Mouse (Mus musculus) bone marrow, adult 2 months (tissue): ENCODE measurements around the gene Alox5ap. TPM values are rescaled to one million over a fixed set of nuclear protein-coding genes. Genes with fewer than 3 reads are reported as not detected.

Experiments used
- H3K27ac ChIP-seq: fragments of 200-500 bp; 2 replicates; pipeline ENCODE4 v1.5.1; 2012; ENCODE audit warnings: low read depth, mild to moderate bottlenecking, control low read depth, inconsistent platforms, low read length; ENCODE audit not compliant: control insufficient read depth, poor library complexity, insufficient read depth
- H3K4me1 ChIP-seq: fragments of 200-500 bp; 2 replicates; pipeline ENCODE4 v1.6.1; 2011; ENCODE audit warnings: low read length; ENCODE audit not compliant: control insufficient read depth, insufficient read depth
- H3K4me3 ChIP-seq: fragments of 200-500 bp; replicated peaks from 2 replicates; pipeline ENCODE3; 2011; ENCODE audit warnings: mild to moderate bottlenecking, low read depth, low read length, control low read depth; ENCODE audit not compliant: control insufficient read depth
- CTCF ChIP-seq: fragments of 200-500 bp; IDR thresholded peaks from 2 replicates; pipeline ENCODE4 v1.5.1; 2011; ENCODE audit warnings: low read length, control low read depth; ENCODE audit not compliant: control insufficient read depth, insufficient read depth
- POLR2A ChIP-seq: fragments of 200-500 bp; IDR thresholded peaks from 2 replicates; pipeline ENCODE4 v1.6.1; 2011; ENCODE audit warnings: low read depth, mild to moderate bottlenecking, control low read depth, low read length, borderline replicate concordance; ENCODE audit not compliant: control insufficient read depth
- WGBS: fragments of 180-500 bp; shearing (Covaris S2); methylation state at CpG from one replicate; pipeline ENCODE4 v1.1.7; 2018; 5-methylcytosine and 5-hydroxymethylcytosine counted together
- polyA plus RNA-seq: library from polyadenylated mRNA; stranded (reverse); fragments of >200 nt; gene quantifications from 2 replicates; pipeline ENCODE4 v1.2.4, GENCODE M21; 2011; ENCODE audit warnings: low replicate concordance; ENCODE audit not compliant: missing spikeins, insufficient read depth, insufficient read length

The Alox5ap gene
- polyA plus RNA-seq, 1 experiment: 287 TPM

DNA sequence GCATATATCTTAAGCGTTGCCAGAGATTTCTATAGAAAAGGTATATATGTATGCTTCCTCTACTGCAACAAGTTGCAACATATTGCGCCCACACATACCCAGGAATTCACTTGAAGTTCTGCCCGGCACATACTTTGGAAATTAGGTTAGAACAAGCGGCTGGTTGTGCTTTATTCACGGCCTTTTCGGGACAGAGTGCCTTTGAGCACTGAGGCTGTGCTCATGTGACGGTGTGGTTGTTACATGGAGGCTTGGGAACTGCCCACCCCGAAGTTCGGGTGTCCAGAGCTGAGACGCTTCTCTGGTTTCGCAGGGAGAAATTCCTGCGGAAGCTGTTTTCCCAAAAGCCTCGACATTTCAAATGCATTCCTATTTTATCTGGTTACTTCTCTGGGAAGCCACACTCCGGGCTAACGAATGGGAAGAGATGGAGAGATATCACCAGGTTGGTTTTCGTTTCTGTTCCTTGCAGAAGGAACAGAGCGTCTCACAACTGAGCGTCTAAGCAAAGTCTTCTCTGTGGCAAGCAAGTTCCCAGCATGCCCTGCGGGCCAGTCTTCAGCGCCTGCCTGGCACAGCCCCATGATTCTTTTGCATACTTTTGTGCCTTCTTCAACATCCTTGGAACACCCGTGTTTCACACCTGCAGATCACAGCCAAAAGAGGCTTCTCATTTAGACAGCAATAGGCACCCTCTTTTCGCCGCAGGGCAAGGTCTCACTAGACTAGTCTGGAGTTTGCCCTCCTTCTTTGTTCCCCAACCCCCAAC is 48.5 kb downstream of the Alox5ap start:
- Histone ChIP-seq H3K4me3 (no peak overlapping the region), H3K4me1 (no peaks in the 10 kb centered on the region), H3K27ac (no peak overlapping the region)
- WGBS: 66% methylated on average over 23 of the region's 23 CpGs
- no peak for TF ChIP-seq POLR2A
- TF ChIP-seq CTCF: no peak

GRCm38 (mm10) chr5:149314514-149315081 is 50.0 kb downstream of the Alox5ap start:
- TF ChIP-seq POLR2A: no peak
- TF ChIP-seq CTCF: no peak
- H3K27ac ChIP-seq: no peak overlapping the region
- 87% methylated on average over 12 of the region's 12 CpGs for WGBS

DNA sequence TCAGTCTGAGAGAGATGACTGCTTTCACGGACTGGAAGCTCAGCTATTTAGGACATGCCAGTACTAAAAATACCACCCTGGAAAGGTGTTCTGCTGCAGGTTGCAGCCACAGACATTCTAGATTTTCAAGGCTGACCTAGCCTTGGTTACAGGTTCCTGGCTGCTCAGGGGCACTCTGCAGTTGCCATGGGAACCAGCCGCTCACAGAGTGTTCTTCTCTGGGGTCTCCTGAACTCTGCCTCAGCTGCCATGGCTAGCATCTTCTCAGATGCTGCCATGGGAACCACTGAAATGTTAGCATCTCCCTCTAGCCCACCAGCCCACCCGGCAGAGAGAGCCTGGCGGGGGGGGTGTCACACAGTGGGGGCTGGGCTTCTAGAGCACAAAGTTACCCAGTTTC is 52.4 kb downstream of the Alox5ap start:
- TF ChIP-seq CTCF (no peak), POLR2A (no peak)
- H3K4me1 ChIP-seq: no peaks in the 10 kb centered on the region
- WGBS: 65% methylated on average over 4 of the region's 4 CpGs

More at GRCm38 (mm10) chr5:149314514-149315081, 50.0 kb downstream of the Alox5ap start:
- Histone ChIP-seq H3K4me1 (no peaks in the 10 kb centered on the region), H3K4me3 (no peak overlapping the region)

DNA sequence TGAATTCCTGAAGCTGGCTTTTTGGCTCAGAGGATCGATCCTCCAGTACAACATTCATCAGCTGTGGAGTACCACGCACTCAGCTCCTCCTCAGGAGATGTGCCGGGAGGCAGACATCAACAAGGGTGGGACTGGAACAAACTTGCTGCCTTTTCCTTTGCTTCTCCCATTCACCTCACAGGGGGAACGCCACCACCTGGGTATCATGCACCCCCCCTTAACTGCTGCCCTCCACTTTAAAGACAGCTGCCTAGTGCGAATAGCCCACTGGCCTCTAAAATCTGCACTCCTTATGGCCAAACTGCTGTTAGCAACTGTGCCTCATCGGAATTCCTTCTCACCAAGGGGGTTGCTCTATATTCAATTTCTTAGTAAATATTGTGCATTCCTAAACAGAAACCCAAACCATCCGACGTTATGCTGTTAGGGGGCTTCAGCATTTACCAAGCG is 55.3 kb downstream of the Alox5ap start:
- Histone ChIP-seq H3K4me1 (no peaks in the 10 kb centered on the region), H3K27ac (no peak overlapping the region), H3K4me3 (no peak overlapping the region)
- WGBS: 84% methylated on average over 9 of the region's 9 CpGs
- TF ChIP-seq POLR2A (no peak), CTCF (no peak)

More for the DNA sequence above, 52.4 kb downstream of the Alox5ap start:
- Histone ChIP-seq H3K4me3 (no peak overlapping the region), H3K27ac (no peak overlapping the region)

- Histone ChIP-seq H3K4me3 (no peak overlapping the region), H3K4me1 (no peaks in the 10 kb centered on the region), H3K27ac (no peak overlapping the region; the same call in 1 of the 2 replicates)
- TF ChIP-seq POLR2A (no peak), CTCF (no peak)
- WGBS: 22% methylated on average over 15 of the region's 15 CpGs
Observed at GRCm38 (mm10) chr5:149320534-149321482, 56.2 kb downstream of the Alox5ap start.

DNA sequence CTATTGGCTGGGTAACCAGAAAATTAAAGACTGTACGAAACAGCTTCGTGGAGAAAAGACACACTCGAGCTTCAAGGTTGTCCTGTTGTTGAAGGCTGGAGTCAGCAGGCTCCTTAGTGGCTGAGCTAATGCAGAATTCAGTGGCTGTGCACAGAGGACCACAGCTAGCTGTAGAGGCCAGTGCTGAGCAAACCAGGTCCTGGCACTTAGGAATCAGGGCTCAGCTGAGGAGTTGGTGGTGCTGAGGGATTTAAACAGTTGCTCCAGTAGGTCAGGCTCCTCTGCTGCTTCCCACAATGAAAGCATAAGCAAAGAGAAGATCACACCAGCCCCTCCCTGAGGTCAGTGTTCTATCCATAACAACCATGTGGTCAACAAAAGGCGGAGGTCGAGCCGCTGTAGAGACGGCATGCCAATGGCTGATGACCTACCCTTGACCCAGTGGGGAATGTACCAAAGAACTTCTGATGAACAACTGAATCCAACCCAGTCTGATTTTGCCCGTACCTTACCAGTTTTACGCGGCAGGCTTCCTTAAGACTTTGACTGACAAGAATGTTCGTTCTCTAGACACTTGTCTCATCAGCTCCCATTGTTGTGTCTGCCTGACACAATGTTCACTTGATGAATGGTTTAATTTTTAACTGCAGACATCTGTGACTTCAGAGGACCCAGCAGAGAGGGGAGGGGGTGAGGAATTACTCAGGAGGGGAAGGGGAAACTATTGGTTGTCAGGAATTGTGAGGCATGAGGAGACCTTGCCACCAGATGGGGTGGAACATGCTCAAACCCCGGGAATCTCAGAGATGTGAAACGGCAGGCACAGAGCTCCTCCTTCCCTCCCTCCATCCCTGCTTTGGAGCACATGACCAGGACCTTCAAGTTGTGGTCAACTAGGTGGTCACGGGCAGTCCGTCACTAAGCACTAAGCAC is 57.6 kb downstream of the Alox5ap start:
- TF ChIP-seq CTCF (no peak), POLR2A (no peak)
- WGBS: 82% methylated on average over 15 of the region's 15 CpGs
- Histone ChIP-seq H3K27ac (no peak overlapping the region), H3K4me3 (no peak overlapping the region), H3K4me1 (no peaks in the 10 kb centered on the region)

GRCm38 (mm10) chr5:149322938-149323553 is 58.5 kb downstream of the Alox5ap start:
- no peak overlapping the region for H3K4me3 ChIP-seq
- WGBS: 81% methylated on average over 9 of the region's 9 CpGs
- TF ChIP-seq CTCF (no peak), POLR2A (no peak)
- H3K4me1 ChIP-seq: no peaks in the 10 kb centered on the region
- no peak overlapping the region for H3K27ac ChIP-seq
